Mouse (Mus musculus) cerebellum, adult 11 months (tissue): ENCODE measurements around the gene Mad1l1.

Experiments
- DNase-seq: peaks from one replicate; pipeline ENCODE4 v3.0.0; 2022

The Mad1l1 gene

DNA sequence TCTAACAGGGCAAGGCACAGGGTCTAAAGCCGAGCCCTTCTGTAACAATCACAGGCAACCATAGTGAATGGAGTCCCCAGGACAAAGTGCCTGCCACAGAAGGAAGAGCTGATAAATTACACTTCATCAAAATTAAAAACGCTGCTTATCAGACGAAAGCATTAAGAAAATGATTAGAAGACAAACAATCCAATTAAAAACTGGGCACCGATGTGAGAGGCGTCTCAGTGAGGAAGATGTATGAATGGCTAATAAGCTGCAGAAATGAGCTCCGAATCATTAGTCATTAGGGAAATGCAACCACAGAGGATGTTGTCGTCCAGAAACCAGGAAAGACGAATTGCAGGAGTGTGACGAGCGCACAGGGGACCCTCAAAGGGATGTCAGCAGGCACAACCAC is 240.3 kb downstream of the Mad1l1 start:
- DNase-seq, result no peak

DNA sequence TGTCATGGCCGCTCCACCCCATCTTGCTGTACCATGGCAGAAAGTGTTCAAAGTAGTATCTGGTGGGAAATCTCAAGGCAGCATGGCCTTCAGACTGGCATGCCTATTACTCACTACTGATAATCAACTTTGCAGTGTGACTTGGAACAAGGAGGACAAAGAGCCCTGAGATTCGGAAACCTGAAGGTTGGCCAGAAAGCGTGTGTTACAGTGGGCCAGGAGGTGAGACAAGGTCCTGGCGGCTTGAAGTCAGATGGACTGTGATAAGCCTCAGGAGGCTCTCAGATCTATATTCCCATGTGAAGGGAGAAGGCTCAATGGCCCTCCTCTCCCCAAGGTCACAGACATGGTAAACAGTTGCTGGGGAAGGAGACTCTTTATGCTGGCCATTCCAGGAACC is 241.8 kb downstream of the Mad1l1 start:
- no peak for DNase-seq

DNA sequence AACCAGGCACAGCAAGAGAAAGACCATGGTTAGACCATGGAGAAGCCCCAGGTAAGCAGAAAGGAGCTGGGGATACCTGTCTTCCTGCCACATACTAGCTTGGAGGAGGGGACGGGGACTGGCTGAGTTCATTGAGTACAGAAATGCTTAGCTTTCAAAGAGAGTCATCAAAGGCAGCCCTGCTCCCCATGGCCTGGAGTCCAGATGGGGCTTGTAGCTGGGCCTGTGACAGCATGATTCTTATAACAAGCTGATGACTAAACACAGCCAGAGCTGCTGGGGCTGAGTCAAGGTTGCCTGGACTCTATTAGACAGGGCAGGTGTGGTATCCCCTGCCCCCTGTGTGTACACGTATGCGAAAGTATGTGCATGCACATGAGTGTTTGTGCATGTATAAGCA is 242.9 kb downstream of the Mad1l1 start:
- DNase-seq, result no peak

DNA sequence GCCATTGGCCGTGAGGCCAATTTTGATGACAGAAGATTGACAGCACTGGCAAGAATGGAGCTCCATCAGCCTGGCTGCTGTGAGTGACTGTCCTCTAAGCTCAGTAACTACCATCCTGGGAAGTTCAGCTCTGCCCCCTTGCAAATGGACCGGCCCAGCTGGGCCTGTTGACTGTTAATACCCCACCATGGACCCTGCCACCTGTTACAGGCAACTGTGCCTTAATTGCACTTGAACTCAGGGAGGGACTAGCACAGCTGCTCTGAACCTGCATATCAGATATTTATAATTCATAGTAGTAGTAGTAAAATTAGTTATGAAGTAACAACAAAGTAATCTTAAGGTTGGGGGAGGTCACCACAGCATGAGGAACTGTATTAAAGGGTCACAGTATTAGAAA is 244.9 kb downstream of the Mad1l1 start:
- DNase-seq, result no peak

DNA sequence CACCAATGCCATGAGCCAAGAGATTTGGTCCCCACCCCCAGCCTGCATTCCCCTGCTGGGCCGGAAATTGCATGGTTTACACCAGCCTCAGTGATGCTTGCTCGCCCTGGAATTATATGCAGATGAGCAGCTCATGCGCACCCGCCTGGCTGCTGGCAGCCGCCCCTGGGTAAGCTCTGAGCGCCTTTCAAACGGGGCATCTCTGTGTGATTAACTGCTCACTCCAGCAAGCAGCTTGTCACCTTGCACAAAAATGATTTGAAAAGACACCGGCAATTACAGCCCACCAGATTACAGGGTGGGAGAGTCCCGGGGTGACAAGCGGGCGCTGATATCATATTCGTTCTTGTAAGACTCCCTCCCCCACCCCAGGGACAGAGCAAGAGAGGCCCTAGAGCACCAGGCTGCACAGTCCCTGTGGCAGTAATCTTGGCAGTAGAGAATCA is 247.7 kb downstream of the Mad1l1 start:
- DNase-seq, result no peak

DNA sequence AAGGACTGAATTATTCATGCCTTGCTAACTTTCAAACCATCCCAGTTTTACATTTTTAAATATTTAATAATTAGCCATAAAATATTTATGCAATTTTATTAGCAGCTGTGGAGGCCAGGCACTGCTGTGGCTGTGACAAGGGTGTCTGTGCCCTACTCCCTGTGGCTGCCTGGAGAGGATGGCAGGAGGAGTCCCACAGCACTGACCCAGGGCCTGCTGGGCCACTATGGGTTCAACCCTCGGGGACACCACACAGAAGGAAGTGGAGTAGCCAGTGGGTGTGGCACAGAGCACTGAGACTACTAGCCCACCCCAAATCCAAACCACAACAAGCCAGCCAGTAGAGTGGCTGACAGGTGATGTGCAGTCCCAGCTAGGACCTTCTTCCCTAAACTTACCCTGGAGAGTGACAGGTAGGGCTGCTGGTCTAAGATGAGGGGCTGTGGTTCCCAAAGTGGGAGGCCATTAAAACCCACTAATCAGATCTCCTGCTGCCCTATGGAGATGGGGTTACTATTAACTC is 248.1 kb downstream of the Mad1l1 start:
- no peak for DNase-seq

DNA sequence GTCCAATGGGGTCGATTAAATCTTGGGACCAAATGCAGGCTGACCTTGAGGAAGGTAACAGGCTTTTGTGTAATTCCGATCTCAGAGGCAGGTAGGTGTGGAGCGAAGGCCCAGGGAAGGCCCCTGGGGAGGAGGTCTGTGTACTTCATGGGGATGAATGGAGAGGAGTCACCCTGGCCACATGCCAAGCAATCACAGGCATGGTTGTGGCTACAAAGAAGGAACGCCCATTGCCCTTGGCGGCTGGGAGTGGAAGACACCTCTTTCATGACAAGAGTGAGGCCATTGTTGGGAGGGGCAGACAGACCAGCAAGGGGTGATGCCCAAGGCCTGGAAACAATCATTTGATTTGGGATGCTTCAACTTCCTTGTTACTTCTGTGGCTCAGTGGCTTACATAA is 252.8 kb downstream of the Mad1l1 start:
- DNase-seq, result no peak

DNA sequence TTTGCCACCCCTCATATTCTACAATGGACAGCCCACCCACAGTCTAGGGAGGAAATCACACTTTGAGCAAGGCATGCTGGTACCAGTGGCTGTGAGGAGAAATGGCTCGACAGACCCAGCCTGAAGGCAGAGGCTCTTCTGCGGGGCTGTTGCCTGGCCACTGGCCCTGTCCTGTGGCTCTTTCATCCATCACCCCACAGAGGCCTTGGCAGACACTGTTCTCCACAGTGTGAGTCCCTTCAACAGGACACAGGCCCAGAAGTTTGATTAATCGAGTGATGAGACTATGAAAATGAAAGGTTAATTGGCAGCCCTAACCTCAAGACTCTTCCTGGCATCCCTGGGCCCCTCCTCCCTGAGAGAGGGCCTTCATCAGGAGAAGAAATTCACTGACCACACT is 253.3 kb downstream of the Mad1l1 start:
- DNase-seq, result no peak

DNA sequence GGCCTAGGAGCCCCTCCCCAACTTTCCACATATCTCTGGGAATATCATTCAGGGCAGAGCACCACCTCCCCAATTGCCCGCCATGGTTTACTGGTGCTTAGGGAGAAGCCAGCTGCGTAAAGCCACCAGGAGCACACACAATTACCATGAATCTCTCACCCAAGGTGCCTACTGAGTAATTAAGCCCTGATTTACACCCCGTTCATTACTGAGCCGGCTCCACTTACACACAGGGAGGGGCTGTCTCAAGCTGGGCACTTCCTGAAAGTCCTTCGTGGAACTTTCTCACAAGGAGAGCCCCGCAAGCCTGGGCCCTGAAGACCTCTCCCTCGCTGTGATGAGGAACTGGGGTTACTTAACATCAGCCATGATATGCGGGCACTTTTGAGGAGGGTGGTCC is 254.6 kb downstream of the Mad1l1 start:
- no peak for DNase-seq

DNA sequence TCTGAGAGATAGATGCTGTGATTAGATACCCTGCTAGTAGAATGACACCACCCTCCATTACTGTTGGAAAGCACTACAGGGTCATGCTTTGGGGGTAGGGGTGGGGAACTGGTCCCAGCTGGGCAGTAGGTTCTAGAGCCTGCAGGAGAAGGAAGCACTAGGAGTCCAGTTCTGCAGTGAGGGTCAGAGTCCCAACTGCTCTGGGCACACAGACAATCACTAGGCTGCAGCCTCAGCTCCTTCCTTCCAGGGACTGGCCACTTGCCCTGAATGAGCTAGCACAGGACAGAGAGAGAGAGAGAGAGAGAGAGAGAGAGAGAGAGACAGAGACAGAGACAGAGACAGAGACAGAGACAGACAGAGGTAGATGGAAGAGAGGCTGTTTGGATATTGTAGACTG is 255.1 kb downstream of the Mad1l1 start:
- DNase-seq, result no peak

DNA sequence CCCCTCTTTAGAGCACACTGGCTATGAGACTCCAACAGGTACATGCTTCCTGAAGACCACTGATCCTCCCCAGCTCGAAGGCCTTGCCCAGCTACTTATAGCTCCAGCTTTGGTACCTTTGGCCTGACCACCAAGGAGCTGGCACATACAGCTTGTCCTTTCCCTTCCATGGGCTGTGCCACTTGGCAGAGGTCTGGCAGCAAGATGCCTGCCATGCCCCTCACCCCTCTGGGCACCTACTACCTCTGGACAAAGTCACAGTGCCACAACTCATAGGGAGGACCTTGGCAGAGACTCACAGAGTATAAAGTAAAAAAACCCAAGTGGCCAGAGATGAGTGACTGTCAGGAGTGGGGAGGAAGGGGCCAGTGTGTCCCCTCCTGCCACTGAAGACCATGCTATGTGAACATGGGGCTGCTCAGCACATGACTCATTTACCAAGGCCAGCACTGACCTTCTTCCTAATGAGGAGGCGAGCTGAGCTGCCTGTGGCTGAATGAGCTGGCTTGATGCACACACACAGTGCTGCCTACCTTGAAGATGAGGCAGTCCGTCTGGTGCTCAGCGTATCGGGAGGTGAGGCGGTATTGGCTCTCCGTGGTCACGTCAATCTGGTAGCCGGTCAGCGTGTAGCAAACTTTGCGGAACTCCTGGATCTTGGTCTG is 255.9 kb downstream of the Mad1l1 start:
- DNase-seq, result no peak

DNA sequence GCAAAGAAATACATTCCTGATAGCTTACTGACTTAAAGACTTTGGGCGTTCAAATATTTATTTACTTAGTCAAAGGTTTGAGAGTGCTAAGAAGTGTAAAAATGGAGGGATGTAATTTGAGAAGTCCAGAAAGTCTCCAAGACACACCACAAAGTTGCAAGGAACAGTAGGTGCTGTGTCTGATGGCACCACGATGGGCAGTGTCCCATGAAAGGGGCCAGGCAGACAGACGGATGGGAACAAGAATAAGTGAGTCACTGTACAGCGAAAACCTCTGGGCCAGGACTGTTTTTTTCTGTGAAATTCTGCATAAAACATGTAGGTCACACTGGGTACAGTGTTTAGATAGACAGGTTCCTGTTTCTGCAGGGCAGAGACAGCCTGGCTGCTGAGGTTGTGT is 256.8 kb downstream of the Mad1l1 start:
- no peak for DNase-seq

DNA sequence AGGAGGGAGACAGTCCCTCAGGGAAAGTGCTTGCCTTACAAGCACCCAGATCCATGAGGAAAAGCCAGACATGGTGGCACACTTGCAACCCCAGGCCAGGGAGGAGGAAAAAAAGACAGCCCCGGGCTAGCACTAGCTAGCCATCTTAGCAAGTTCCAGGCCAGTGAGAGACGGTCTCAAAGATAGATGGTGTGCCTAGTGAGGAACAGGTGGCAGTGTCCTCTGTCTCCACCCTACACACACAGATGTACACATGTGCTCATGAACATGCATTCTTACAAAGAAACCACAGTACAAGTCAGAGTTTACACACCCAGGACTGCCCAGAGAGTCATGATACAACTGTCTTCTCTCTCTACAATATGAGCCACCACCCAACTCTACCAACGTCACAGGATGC is 258.5 kb downstream of the Mad1l1 start:
- no peak for DNase-seq

DNA sequence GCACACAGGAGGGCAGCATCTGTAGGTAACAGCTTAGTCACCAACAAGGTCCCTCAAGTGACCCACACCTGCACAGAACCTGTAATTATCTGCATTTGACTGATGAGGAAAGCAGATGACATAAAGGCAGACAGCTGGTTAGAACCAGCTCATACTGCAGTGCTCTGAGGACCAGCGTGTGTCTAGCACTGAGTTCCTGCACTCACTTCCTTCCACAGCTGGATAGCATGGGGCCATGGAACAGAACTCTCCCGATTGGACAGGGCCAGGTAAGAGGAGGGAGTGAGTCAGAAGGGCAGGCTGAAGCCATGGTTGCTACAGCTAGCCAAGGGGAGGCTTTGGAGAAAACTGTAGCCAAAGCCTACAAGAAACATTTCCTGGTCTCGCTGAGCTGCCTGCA is 259.0 kb downstream of the Mad1l1 start:
- no peak for DNase-seq

DNA sequence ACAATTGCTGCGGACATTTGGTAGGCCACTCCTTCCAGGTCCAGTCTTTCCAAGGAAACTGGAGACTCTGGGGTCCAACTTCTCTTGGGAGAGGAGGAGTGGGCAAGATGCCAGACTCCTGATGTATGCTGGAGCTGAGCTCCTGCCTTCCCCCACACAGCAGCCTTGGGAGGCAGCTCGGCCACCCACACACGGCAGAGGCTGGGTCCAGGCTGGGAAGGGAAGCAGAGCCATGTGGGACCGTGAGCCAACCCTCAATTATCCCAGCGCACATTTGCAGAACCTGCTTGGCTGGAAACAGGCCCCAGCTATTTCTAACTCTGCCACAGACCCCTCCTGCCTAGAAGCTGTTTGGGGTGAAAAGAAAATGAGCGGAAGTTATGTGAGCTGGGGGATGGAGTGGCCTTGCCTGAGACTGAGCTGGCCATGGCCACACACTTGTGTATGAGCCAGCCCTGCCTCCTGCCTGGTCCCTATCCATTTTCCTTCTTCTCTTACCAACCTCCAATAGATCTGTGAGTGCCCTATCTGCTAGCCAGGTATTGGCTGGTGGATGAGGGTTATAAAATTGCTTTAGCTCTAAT is 260.0 kb downstream of the Mad1l1 start:
- DNase-seq, result no peak

DNA sequence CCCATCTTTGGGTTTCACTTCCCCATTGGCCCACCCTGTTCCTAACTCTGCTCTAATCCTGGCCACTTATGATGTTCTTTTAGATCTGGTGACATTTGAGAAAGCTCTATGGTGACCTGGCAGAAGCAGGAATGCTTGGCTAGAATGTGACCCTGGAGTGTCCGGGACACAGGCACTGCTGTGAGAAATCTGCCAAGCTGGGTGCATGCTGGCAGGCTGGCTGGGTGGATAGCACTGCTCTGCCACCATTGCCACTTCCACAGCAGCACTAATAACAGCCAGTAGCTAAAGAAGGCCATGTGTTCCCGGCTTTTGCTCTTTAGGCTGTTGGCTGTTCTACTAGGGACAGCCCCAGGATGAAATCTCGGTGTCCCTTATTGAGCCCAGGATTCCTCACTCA is 265.1 kb downstream of the Mad1l1 start:
- DNase-seq, result no peak

DNA sequence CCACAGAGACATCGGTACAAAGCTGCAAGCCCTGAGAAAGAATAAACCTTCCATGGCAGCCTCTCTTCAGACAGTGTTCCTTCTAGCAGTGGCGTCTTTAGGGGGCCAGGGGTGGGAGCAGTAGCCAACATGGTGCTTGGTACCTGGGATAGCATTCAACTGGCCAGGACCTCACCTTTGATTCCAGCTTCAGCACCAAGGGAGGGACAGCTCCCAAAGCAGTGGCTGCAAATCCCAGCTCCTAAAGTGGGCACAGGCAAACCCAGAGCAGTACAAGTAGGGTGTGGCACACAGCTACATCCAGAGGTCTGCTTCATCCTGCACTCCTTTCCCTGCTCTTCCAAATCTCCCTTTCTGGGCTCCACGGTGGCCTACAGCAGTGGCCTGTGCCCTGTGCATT is 265.9 kb downstream of the Mad1l1 start:
- DNase-seq, result no peak

DNA sequence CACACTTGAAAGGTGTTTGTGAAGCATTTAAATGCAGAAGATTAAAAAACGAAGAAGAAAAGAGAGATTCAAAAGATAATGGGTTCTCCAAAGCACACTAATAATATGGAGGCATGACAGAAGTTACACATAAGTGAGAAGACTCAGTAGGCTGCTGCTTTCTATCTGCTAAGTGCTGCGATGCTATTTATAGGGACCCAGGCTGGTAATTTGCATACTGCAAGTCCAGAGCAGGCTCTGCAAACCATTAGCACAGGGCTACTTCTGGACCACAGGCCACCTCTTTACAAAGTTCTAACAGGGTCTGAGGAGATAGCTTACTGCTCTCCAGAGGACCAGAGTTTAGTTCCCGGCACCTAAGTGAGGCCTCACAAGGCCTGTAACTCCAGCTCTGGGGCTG is 267.7 kb downstream of the Mad1l1 start:
- no peak for DNase-seq

DNA sequence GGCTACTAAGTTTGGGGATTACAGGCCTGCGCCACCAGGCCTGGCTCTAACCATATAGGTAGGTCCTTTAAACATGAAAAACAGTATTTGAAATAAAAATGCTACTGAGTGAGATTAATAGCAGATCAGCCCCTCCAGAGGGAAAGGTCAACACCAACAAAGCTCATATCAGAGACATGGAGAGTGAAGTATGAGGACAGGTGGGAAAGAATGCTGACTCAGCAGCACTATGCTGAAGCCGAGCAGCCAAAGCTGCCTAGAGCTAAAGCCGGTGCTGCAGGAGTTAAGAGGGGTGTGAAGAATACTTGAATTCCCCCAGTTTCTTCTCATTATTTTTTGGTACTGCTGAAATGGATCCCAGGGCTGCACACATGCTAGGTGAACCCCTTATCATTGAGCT is 268.9 kb downstream of the Mad1l1 start:
- DNase-seq, result no peak

DNA sequence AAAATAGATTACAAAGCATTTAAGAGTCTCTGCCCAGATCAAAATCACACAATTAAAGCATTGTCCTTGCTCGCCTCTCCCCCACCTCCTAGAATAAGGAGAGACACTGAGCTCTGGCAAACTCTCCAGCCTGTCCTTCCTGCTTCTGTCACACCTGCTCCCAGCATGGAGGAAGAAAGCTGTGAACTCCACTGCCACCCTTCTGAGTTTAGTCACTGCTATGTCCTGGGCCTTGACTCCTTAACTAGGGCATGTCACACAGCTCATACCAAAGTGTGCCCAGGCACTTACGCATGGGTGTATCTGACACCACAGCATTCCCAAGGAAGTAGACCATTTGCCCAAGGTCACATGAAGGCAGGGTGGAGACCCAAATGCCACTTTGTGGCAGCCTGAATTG is 275.9 kb downstream of the Mad1l1 start:
- DNase-seq, result no peak

DNA sequence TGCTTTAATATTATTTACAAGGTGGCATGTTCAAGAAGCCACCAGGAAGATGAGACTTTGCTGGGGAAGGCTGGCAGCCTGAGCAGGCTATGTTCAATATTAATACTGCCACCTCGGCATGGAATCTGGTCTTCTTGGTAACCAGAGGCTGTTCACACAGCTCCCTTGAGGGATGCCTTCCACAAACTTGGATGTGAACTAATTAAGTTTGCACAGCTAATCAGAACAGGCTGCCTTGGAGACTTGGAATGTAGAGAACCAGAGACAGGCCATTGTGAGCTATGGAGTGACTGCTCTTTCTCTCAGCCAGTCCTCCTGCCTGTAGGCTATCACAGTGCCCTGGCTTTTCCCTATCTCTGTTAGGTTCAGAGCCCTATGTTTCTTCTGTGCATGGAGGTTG is 278.4 kb downstream of the Mad1l1 start:
- no peak for DNase-seq

DNA sequence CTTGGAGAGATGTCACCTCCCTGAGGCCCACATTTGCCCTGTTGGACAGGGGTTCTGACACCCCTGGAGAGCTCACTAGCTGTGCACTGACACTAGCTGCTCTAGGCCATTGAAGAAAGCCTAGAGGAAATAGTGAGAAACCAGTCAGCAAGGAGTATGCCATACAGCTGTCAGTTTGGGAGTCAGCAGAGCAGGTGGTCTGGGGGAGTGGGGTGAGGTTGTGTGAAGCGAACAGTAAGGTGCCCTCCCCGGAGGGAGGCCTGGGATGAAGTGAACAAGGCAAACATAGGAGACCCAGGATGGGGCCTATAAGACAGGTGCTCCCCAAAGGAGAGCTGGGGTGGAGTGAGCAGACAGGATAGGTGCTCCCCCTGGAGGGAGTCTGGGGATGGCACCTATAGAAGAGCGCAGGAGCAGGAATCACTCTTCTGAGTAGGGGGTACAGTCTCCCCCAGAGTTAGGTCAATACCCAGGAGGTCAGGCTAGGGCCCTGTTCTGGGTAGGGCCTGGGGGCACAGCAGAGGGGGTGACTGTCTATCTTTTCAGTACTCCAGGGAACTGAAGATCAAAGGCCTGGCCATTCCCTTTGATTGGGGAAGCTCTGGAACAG is 279.2 kb downstream of the Mad1l1 start:
- no peak for DNase-seq

DNA sequence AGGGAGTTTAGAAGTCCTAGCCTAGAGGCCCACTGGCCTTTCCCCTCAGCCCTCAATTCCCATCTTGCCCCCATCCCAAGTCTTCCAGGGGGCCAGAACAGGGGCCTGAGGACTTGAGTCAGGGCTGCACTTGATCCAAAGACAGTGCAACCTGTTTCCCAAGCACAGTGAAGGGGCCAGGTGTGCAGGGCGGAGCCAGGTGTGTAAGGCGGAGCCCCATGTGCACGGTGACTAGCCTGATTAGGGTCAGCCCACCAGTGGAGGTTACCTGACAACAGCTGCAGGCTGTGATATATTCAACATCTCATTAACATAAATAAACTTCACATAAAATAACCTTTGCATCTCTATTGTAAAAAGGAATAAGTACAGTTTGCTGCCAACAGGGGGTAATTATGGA is 280.3 kb downstream of the Mad1l1 start:
- DNase-seq, result no peak

DNA sequence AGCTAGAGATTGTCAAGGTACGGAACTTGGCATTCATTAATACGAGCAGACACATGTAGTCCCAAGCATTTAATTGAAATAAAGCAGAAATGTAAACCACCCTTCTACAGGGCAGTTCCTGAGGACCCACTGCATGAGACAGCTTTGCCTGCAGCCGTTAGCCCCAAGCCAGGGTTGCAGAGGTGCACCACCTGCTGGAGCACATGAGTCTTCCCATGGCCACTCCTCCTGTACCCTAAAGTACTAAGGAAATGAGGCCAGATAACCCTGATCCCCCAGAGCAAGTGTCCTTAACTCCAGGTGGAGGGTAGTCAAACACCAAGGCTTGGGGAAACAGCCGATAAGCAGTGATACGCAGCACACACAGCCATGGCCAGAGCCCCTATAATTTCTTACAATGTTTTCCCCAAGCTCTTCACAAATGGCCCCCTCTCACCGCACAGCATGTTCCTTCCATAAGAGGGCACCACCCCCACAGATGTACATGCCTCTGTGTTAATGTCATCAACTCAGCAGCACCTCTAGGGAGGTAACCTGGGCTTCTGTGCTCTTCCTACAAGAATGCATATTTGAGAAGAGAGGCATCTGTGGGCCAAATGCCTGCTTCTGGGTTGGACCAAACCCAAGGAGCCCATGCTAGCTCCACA is 283.6 kb downstream of the Mad1l1 start:
- DNase-seq, result no peak
